Comparison of ENCODE assay signal across 32 mouse cellular contexts in the genomic region with DNA sequence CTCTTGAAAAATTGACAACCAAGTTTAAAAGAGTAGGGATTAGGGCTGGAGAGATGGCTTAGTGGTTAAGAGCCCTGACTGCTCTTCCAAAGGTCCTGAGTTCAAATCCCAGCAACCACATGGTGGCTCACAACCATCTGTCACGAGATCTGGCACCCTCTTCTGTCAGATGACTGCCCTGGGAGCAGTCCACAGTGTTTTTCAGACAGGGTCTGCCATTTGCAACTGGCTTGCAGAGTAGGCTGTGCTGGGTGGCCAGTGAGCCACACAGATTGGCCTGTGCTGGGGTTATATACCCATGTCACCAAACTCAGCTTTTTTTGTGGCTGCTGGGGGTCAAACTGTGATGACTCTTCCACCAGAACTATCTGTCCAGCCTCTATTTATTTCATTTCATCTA. TPM values are rescaled to one million over a fixed set of nuclear protein-coding genes. Genes with fewer than 3 reads are reported as not detected.
A peak's percentile ranks its signal among the peaks of the same experiment; 100 is the strongest.
DNase-seq lines count a peak whose midpoint lies in the region; ATAC-seq lines count a peak whose summit lies in the region.
"Had no signal": no experiment of that assay in that cellular context is flagged by ENCODE, and none has a peak within 500 bp of the region (broad histone marks: within the 10 kb centered on the region; RNA-seq: fewer than 3 reads in every experiment).

No protein-coding gene starts in this region.

- H3K36me3 ChIP-seq in megakaryocyte, embryonic 14.5 days (replicated peaks; ENCODE audit: low read length): peaks cover 26% of the 10 kb centered on the region
- H3K36me3 ChIP-seq in liver, embryonic 16.5 days (ENCODE audit: control insufficient read depth, insufficient read depth): no peaks in the 10 kb centered on the region
- H3K36me3 ChIP-seq: embryonic facial prominence, embryonic 15.5 days; hindbrain, embryonic 13.5 days; limb, embryonic 12.5 days; midbrain, embryonic 13.5 days; stomach, embryonic 15.5 days had no signal

- no peak overlapping the region for H3K27ac ChIP-seq in liver, embryonic 16.5 days (ENCODE audit: low read length)
- H3K27ac ChIP-seq: embryonic facial prominence, embryonic 15.5 days; hindbrain, embryonic 13.5 days; limb, embryonic 12.5 days; liver, embryonic 14.5 days; midbrain, embryonic 13.5 days; stomach, embryonic 15.5 days had no signal

- 19% methylated on average over 1 of the region's 1 CpGs for WGBS in liver, embryonic 16.5 days (ENCODE audit: insufficient replicate concordance)

- H3K27me3 ChIP-seq in megakaryocyte, embryonic 14.5 days (replicated peaks): no peaks in the 10 kb centered on the region
- H3K27me3 ChIP-seq in liver, embryonic 16.5 days (ENCODE audit: control insufficient read depth, insufficient read depth, low read depth, low read length): no peaks in the 10 kb centered on the region
- H3K27me3 ChIP-seq: embryonic facial prominence, embryonic 15.5 days; hindbrain, embryonic 13.5 days; limb, embryonic 12.5 days; midbrain, embryonic 13.5 days; stomach, embryonic 15.5 days had no signal

- H3K9ac ChIP-seq in liver, embryonic 16.5 days (ENCODE audit: low read depth, low read length): no peak overlapping the region
- H3K9ac ChIP-seq: embryonic facial prominence, embryonic 15.5 days; hindbrain, embryonic 13.5 days; limb, embryonic 12.5 days; liver, embryonic 14.5 days; midbrain, embryonic 13.5 days; stomach, embryonic 15.5 days had no signal

- no peak for ATAC-seq in megakaryocyte, adult 5-6 weeks (ENCODE audit: poor library complexity, severe bottlenecking)
- ATAC-seq in liver, embryonic 16.5 days (ENCODE audit: low read depth): no peak
- ATAC-seq: activated CD4-positive, CD25-positive, alpha-beta regulatory T cell, adult 4 months; forebrain, embryonic 14.5 days; midbrain, embryonic 13.5 days had no signal

- H3K4me1 ChIP-seq in megakaryocyte, embryonic 14.5 days: peaks cover 75% of the 10 kb centered on the region
- H3K4me1 ChIP-seq in liver, embryonic 16.5 days (ENCODE audit: control insufficient read depth, low read depth, low read length): no peaks in the 10 kb centered on the region
- H3K4me1 ChIP-seq: embryonic facial prominence, embryonic 15.5 days; hindbrain, embryonic 13.5 days; limb, embryonic 12.5 days; midbrain, embryonic 13.5 days; stomach, embryonic 15.5 days had no signal

- H3K9me3 ChIP-seq in megakaryocyte, embryonic 14.5 days: no peaks in the 10 kb centered on the region
- H3K9me3 ChIP-seq in liver, embryonic 16.5 days (replicated peaks; ENCODE audit: control insufficient read depth, low read length): no peaks in the 10 kb centered on the region
- H3K9me3 ChIP-seq: embryonic facial prominence, embryonic 15.5 days; hindbrain, embryonic 13.5 days; limb, embryonic 12.5 days; midbrain, embryonic 13.5 days; stomach, embryonic 15.5 days had no signal

- DNase-seq in kidney, postnatal 10 days: peak; percentile 14
- DNase-seq in kidney, adult 11 months: no peak
- peak; percentile 18 for DNase-seq in thymus, postnatal 25 days
- no peak for DNase-seq in Muller cell, postnatal 12 days (ENCODE audit: inconsistent ontology term)
- no peak for DNase-seq in adrenal gland, adult 8-10 months
- DNase-seq: adrenal gland, postnatal 10 days; B cell, adult 2 months; cerebellum, adult 9-11 months; gastrocnemius, postnatal 10 days; heart, postnatal 36 days; kidney, adult 9 months had no signal

- H3K4me3 ChIP-seq in megakaryocyte, embryonic 14.5 days (replicated peaks): peak overlapping the region; percentile 67
- peak overlapping the region; percentile 21; the same call in 1 of the 2 replicates for H3K4me3 ChIP-seq in liver, embryonic 16.5 days (ENCODE audit: low read depth, low read length)
- H3K4me3 ChIP-seq: embryonic facial prominence, embryonic 15.5 days; hindbrain, embryonic 13.5 days; limb, embryonic 12.5 days; midbrain, embryonic 13.5 days; stomach, embryonic 15.5 days had no signal

- no peak overlapping the region for H3K4me2 ChIP-seq in liver, embryonic 16.5 days (ENCODE audit: low read depth, low read length)
- H3K4me2 ChIP-seq: embryonic facial prominence, embryonic 15.5 days; hindbrain, embryonic 13.5 days; limb, embryonic 12.5 days; midbrain, embryonic 13.5 days; stomach, embryonic 15.5 days had no signal

RNA-seq across cellular contexts. Expression of a gene that starts 2.1 kb away (rescaled TPM):
- polyA plus RNA-seq in megakaryocyte, embryonic 14.5 days (2012; ENCODE audit: insufficient read depth, low replicate concordance): 5.8 and 101 TPM in 2 replicates
- 25,165 and 27,808 TPM in 2 replicates for total RNA-seq in megakaryocyte, adult 5-6 weeks (2015)
- 22,947 and 27,911 TPM in 2 replicates for total RNA-seq in megakaryocyte, adult 5-6 weeks (2017)
- 661 and 713 TPM in 2 replicates for polyA plus RNA-seq in liver, embryonic 16.5 days (2015; fragmentation: Nextera tagmentation; extraction: Ambion mirVana)
- total RNA-seq in adrenal gland, adult 8-10 months (2022): 100 to 1,000 TPM; 174 to 471 (median 338) TPM
- total RNA-seq: MEL had no signal

RNA-seq across cellular contexts. Expression of a gene that starts 12.7 kb away (rescaled TPM):
- polyA plus RNA-seq in megakaryocyte, embryonic 14.5 days (2012; ENCODE audit: insufficient read depth, low replicate concordance): not detected in 2 replicates
- 10.3 and 15.7 TPM in 2 replicates for total RNA-seq in megakaryocyte, adult 5-6 weeks (2015)
- 9.5 and 10.7 TPM in 2 replicates for total RNA-seq in megakaryocyte, adult 5-6 weeks (2017)
- polyA plus RNA-seq in liver, embryonic 16.5 days (2015; fragmentation: Nextera tagmentation; extraction: Ambion mirVana): 0.16 and 0.25 TPM in 2 replicates
- 10 to 100 TPM; 13.9 to 37.6 (median 25.4) TPM for total RNA-seq in adrenal gland, adult 8-10 months (2022)
- total RNA-seq: common myeloid progenitor, adult 5-6 weeks; MEL had no signal
- polyA plus RNA-seq: forebrain, embryonic 14.5 days; hindbrain, embryonic 13.5 days; limb, embryonic 12.5 days; midbrain, embryonic 13.5 days had no signal

RNA-seq across cellular contexts. Expression of a gene that starts 41.5 kb away (rescaled TPM):
- polyA plus RNA-seq in megakaryocyte, embryonic 14.5 days (2012; ENCODE audit: insufficient read depth, low replicate concordance): not detected in 2 replicates
- total RNA-seq in megakaryocyte, adult 5-6 weeks (2015): not detected in 2 replicates
- total RNA-seq in megakaryocyte, adult 5-6 weeks (2017): not detected in 2 replicates
- polyA plus RNA-seq in liver, embryonic 16.5 days (2015; fragmentation: Nextera tagmentation; extraction: Ambion mirVana): not detected in 2 replicates
- not detected for total RNA-seq in adrenal gland, adult 8-10 months (2022)
- total RNA-seq: adrenal gland, postnatal 10 days; common myeloid progenitor, adult 5-6 weeks; gastrocnemius, postnatal 10 days; heart, adult 18-20 months; heart, postnatal 36 days; layer of hippocampus, adult 8-10 months; left cerebral cortex, postnatal 14 days; MEL; monocyte, adult 5-6 weeks; neutrophil, adult 5-6 weeks had no signal
- polyA plus RNA-seq: brain, embryonic 14.5 days; embryonic facial prominence, embryonic 15.5 days; forebrain, embryonic 14.5 days; frontal cortex, adult 2 months; heart, embryonic 14.5 days; limb, embryonic 12.5 days; liver, embryonic 14.5 days; midbrain, embryonic 13.5 days; stomach, embryonic 15.5 days had no signal

RNA-seq across cellular contexts. Expression of a gene that starts 55.7 kb away (rescaled TPM):
- 92.2 and 109 TPM in 2 replicates for polyA plus RNA-seq in megakaryocyte, embryonic 14.5 days (2012; ENCODE audit: insufficient read depth, low replicate concordance)
- total RNA-seq in megakaryocyte, adult 5-6 weeks (2015): 73.3 and 84.2 TPM in 2 replicates
- 96.5 and 100 TPM in 2 replicates for total RNA-seq in megakaryocyte, adult 5-6 weeks (2017)
- 28.2 and 30.6 TPM in 2 replicates for polyA plus RNA-seq in liver, embryonic 16.5 days (2015; fragmentation: Nextera tagmentation; extraction: Ambion mirVana)
- 10 to 100 TPM; 39.3 to 42.6 (median 41.5) TPM for total RNA-seq in adrenal gland, adult 8-10 months (2022)

Comparison
In these comparisons a context has a peak if more than half of its experiments do, and no peak if none do; other contexts are left out.
1. DNase-seq: peak in kidney, postnatal 10 days (single experiment) and thymus, postnatal 25 days (single experiment); none in kidney, adult 11 months (single experiment), Muller cell, postnatal 12 days (single experiment) and adrenal gland, adult 8-10 months (single experiment).
2. RNA of a gene that starts 2.1 kb away (total RNA-seq): 22,947 to 27,911 TPM in megakaryocyte, adult 5-6 weeks; 174 to 471 TPM in adrenal gland, adult 8-10 months; every median in the first group is over 10 times any median in the second.